In the genomic region with DNA sequence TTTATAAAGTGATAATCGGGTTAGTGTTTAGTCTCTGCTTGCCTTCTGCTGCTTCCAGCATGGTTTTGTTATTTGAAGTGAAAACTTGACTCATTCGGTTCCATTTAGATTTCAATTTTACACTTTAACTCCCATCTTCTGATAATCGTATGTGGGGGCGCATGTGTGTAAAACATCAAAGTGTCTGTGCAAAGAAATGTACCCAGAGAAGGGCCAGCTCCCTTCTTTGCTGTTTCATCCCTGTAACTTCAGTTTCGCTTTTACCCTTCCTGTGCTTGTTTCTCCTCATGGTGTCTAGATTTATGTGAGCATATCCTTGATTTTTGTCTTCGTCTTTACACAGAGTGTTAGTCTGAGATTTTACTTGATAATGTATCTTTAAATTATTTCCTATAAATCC, we compare ENCODE assay signal across 20 mouse cellular contexts.
DNase-seq lines count a peak whose midpoint lies in the region; ATAC-seq and TF ChIP-seq lines count a peak whose summit lies in the region.
"Had no signal": no experiment of that assay in that cellular context is flagged by ENCODE, and none has a peak within 500 bp of the region (broad histone marks: within the 10 kb centered on the region; RNA-seq: fewer than 3 reads in every experiment).

No protein-coding gene starts in this region.

- peak; percentile 45 for ATAC-seq in inflammation-experienced regulatory T-cells, adult 6 months
- no peak for ATAC-seq in stomach, postnatal 0 days (ENCODE audit: low FRiP score, low TSS enrichment)
- ATAC-seq in hindbrain, embryonic 14.5 days (ENCODE audit: low FRiP score): no peak
- ATAC-seq: forebrain, embryonic 15.5 days; hindbrain, postnatal 0 days had no signal

- H3K9me3 ChIP-seq in stomach, postnatal 0 days (ENCODE audit: control insufficient read depth, low read length): no peaks in the 10 kb centered on the region
- H3K9me3 ChIP-seq in hindbrain, embryonic 14.5 days (ENCODE audit: control insufficient read depth, low read length): no peaks in the 10 kb centered on the region
- H3K9me3 ChIP-seq: embryonic facial prominence, embryonic 15.5 days; forebrain, embryonic 10.5 days; forebrain, embryonic 15.5 days; heart, embryonic 13.5 days; hindbrain, embryonic 12.5 days had no signal

- 79% methylated on average over 6 of the region's 6 CpGs for WGBS in stomach, postnatal 0 days
- 95% methylated on average over 6 of the region's 6 CpGs for WGBS in hindbrain, embryonic 14.5 days

- H3K9ac ChIP-seq in stomach, postnatal 0 days (ENCODE audit: low read length): no peak overlapping the region
- no peak overlapping the region for H3K9ac ChIP-seq in hindbrain, embryonic 14.5 days
- H3K9ac ChIP-seq: embryonic facial prominence, embryonic 15.5 days; forebrain, embryonic 15.5 days; heart, embryonic 13.5 days; hindbrain, embryonic 12.5 days had no signal

- DNase-seq in CD4-positive helper T cell, adult 2 months (ENCODE audit: low read depth, low spot score): peak; percentile 63
- DNase-seq in CD4-positive, CD25-positive, alpha-beta regulatory T cell, adult 2 months (ENCODE audit: low read depth, low spot score): peak; percentile 20
- DNase-seq in stomach, postnatal 0 days (ENCODE audit: low spot score): no peak
- no peak for DNase-seq in retina, embryonic 14.5 days (ENCODE audit: low spot score)
- no peak for DNase-seq in hindbrain, embryonic 14.5 days (ENCODE audit: low spot score)
- DNase-seq: adrenal gland, adult 2 months; adrenal gland, postnatal 36 days; cerebellum, adult 2 months; cerebellum, postnatal 14 days; embryo, embryonic 11 days; gastrocnemius, postnatal 36 days; heart, postnatal 4 days had no signal

- H3K27ac ChIP-seq in stomach, postnatal 0 days (replicated peaks): 0 out of 2 replicates have a peak overlapping the region, but pooled peaks have one; percentile 20
- no peak overlapping the region for H3K27ac ChIP-seq in hindbrain, embryonic 14.5 days
- H3K27ac ChIP-seq: embryonic facial prominence, embryonic 15.5 days; forebrain, embryonic 10.5 days; forebrain, embryonic 15.5 days; heart, embryonic 13.5 days; hindbrain, embryonic 12.5 days; hindbrain, postnatal 0 days had no signal

- TF ChIP-seq EP300 in stomach, postnatal 0 days (optimal IDR thresholded peaks at IDR 0.05): no peak

- H3K27me3 ChIP-seq in stomach, postnatal 0 days (ENCODE audit: control insufficient read depth, insufficient read depth, low read length): no peaks in the 10 kb centered on the region
- H3K27me3 ChIP-seq in hindbrain, embryonic 14.5 days (ENCODE audit: control insufficient read depth, insufficient read depth, low read length): no peaks in the 10 kb centered on the region
- H3K27me3 ChIP-seq: embryonic facial prominence, embryonic 15.5 days; forebrain, embryonic 15.5 days; heart, embryonic 13.5 days; hindbrain, embryonic 12.5 days had no signal

- H3K4me3 ChIP-seq in stomach, postnatal 0 days (ENCODE audit: low read depth, low read length): no peak overlapping the region
- H3K4me3 ChIP-seq in hindbrain, embryonic 14.5 days (replicated peaks; ENCODE audit: low read length): no peak overlapping the region
- H3K4me3 ChIP-seq: embryonic facial prominence, embryonic 15.5 days; erythroblast, embryonic 14.5 days; forebrain, embryonic 10.5 days; forebrain, embryonic 15.5 days; heart, embryonic 13.5 days; hindbrain, embryonic 12.5 days had no signal

- H3K36me3 ChIP-seq in stomach, postnatal 0 days (ENCODE audit: control insufficient read depth, insufficient read depth, low read length): no peaks in the 10 kb centered on the region
- H3K36me3 ChIP-seq in hindbrain, embryonic 14.5 days (replicated peaks; ENCODE audit: control insufficient read depth, insufficient read depth): no peaks in the 10 kb centered on the region
- H3K36me3 ChIP-seq: embryonic facial prominence, embryonic 15.5 days; forebrain, embryonic 10.5 days; forebrain, embryonic 15.5 days; heart, embryonic 13.5 days; hindbrain, embryonic 12.5 days had no signal

- TF ChIP-seq CTCF in stomach, postnatal 0 days (IDR thresholded peaks at IDR 0.05; ENCODE audit: low read depth): no peak

- no peak overlapping the region for H3K4me2 ChIP-seq in stomach, postnatal 0 days (replicated peaks; ENCODE audit: low read depth)
- no peak overlapping the region for H3K4me2 ChIP-seq in hindbrain, embryonic 14.5 days (replicated peaks)
- H3K4me2 ChIP-seq: embryonic facial prominence, embryonic 15.5 days; forebrain, embryonic 15.5 days; heart, embryonic 13.5 days; hindbrain, embryonic 12.5 days had no signal

- H3K4me1 ChIP-seq in stomach, postnatal 0 days (replicated peaks; ENCODE audit: control insufficient read depth, insufficient read depth): peaks cover 7% of the 10 kb centered on the region
- no peaks in the 10 kb centered on the region for H3K4me1 ChIP-seq in hindbrain, embryonic 14.5 days (replicated peaks; ENCODE audit: control insufficient read depth, insufficient read depth, low read length)
- H3K4me1 ChIP-seq: forebrain, embryonic 15.5 days; heart, embryonic 13.5 days; hindbrain, embryonic 12.5 days had no signal

Comparison
In these comparisons a context has a peak if more than half of its experiments do, and no peak if none do; other contexts are left out.
1. DNase-seq: peak in CD4-positive helper T cell, adult 2 months (single experiment) and CD4-positive, CD25-positive, alpha-beta regulatory T cell, adult 2 months (single experiment); none in stomach, postnatal 0 days (single experiment), retina, embryonic 14.5 days (single experiment) and hindbrain, embryonic 14.5 days (single experiment).